Mouse (Mus musculus) regulatory T cell (primary cell): ENCODE measurements around the gene Dnajb14.
"Not testable (repeated sequence)": the region's sequence is repeated elsewhere in the genome, so short reads cannot be mapped to it uniquely, and the experiment has no call there.

Source experiments
- in situ Hi-C: fragments of 300-600 bp; cut with MboI, MseI; formaldehyde crosslinking; loops from one replicate; pipeline ENCODE4 v1.15.1; 2025; ENCODE audit warnings: high pct_unique_total_duplicates

Gene Dnajb14

DNA sequence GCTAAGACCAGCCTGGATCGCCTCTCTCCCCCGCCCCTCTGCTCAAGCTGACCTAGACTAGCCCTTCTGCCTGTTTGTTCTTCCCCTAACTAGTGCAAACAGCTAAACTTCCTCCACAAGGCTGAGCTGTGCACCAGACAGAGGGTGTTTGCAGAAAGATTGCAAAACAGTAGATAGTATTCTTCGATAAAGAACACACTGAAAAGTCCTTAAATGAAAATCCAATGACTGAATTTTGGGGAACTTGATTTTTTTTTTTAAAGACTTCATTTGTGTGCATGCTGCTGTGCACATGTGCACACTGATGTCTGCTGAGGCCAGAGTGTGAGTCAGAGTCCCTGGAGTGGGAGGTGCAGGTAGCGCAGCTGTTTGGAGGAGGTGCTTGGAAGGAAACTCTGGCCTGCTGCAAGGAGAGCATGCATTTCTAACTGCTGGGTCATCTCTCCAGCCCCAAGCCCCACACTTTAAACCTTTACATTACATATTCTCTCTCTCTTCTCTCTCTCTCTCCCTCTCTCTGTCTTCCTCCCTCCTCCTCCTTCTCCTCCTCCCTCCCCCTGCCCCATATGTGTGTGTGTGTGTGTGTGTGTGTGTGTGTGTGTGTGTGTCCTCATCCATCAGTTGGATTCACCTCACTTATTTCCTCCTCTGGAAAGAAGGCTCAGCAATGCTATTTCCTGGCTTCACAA is 84.9 kb downstream of the Dnajb14 start:
- in situ Hi-C loops: no loop called here

DNA sequence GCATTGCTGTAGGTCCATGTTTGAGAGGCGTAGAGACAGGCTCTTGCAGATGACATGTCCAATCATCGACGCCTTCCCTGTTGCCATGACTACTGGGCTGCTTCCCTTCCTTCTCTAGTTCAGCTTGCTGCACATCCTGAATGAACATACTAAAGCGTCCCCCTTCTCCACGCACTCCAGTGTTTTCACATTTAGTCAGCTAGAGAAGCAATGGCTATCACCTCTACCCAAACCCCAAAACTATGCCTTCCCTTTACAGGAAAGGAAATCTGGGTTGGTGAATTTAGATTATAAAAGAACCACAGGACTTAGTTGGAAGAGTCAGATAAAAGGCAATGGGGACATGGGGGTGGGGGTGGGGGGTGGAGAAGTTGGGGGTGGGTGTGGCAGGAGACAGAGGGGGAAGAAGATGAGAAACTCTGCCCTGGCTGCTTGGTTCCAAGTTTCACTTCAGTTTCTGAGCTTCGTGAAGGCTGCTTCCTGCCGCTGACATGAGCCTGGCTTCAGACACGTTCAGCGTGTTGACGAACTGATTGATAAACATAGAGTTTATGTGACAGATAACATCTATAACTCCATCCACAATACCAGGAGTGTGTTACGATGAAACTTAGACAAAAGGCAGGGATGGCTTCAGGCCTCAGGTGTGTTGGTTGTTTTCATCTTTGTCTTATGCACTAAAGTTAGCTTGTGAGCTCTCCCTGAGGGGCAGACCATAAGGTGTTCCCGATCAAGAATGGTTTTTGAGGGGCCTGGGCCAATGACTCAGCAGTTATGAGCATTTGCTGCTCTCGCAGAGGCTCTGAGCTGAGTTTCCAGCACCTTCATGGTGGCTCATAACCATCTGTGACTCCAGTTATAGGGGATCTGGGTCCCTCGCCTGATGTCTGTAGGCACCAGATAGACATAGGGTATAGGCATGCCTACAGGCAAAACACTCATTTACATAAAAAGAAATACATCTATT is 85.7 kb downstream of the Dnajb14 start:
- in situ Hi-C loops: no loop called here

DNA sequence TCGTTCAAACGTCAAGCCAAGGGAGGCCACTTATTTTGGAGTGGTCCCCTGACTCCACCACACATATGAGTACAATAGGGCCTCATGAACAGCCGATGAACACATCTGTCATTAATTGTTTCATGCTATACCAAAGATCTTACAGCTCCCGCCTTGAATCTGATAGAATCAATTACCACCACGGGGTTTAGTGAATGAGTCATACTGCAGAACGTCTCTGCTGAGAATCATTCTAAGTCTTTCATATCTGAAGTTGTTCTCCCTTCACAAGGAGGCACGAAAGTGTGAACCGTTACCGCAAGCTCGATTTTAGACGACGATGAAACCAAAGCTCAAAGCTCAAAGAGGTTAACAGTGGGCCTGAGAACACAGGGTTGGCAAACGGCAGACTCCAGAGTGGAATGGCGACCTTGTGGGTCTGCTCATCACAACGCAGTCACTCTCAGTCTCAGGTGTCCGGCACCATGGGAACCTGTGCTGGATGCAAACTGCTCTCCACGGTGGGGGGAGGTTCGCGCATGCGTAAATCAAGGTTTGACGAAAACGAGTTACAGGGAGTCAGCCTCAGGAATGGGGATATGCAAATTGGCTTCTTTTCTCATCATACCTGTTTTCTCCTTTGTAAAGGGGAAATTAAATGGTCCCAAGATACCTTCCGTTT is 86.9 kb downstream of the Dnajb14 start:
- in situ Hi-C loops: no loop called here

DNA sequence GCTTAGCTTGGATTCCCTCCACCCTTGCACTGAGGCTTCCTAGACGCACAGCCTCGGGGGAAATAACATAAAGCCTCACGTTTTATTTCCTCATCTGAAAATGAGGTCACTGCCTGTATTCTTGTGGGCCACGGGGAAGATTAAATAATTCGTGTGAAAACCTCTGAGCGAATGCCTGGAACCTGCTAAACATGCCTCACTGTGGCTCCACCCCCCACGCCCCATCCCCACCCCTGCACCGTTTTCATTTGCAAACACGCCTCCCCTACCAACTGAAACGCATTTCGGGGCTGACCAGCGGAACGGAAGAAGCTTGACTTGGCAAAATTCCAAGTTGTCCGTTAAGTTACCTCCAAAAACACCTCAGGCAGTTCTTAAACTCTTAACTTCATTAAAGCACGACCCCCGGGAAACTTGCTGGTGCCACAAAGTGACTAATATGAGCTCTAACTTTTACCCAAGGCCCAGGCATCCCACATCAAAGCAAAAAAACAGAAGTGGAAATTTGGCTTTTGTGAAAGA is 88.1 kb downstream of the Dnajb14 start:
- in situ Hi-C loops: no loop called here

DNA sequence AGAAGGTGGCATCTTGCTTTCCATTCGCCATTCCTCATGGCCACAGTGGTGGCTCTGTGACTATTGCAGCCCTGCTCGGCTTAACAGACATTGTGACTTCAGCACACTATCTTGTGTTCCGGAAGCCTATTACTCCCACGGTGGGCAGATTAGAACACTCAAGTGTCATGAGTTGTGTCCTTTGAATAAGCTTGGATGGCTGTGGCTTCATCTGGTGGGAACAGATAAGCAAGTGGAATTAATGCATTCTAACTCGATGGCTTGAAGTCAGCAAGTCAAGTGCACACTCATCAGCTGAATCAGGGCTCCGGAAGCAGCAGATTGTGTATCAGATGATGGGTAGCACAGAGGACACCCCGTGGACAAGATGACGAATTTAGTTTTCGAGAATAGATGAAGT is 90.4 kb downstream of the Dnajb14 start:
- in situ Hi-C loops: no loop called here

DNA sequence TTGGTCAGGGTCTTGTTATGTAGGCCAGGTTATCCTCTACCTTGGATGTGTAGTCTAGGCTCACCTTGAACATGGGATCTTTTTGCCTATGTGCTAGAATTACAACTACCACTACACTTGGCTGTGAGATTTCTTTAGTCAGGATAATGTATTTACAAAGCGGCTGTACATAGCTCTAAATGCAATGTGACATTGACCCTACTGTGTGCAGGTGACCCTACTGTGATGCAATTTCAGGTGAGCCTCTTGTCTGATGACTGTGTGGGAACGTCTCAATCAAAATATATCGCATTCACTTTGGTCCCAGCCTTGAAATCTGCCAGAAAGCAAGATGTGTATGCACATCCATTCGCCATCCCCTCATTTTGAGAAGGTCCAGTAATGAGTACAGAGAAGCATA is 90.9 kb downstream of the Dnajb14 start:
- in situ Hi-C loops: no loop called here

DNA sequence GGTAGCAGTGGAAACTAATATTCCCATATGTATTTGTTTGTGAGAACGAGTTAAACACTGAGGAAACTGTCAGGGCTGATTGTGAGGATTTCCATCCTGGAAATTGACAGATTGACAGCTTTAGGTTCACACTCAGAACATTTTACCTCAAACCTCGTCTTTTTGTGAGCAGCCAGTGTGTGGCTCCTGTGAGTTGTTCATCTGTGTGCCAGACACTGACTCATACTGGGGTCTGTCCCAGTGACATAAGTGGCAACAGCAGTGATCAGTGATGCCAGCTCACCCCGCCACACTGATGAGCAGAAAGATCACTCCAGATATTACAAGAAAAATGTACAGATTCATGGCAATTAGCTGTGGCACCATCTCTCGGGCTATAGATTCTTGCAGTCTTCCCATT is 92.0 kb downstream of the Dnajb14 start:
- in situ Hi-C loops: no loop called here

DNA sequence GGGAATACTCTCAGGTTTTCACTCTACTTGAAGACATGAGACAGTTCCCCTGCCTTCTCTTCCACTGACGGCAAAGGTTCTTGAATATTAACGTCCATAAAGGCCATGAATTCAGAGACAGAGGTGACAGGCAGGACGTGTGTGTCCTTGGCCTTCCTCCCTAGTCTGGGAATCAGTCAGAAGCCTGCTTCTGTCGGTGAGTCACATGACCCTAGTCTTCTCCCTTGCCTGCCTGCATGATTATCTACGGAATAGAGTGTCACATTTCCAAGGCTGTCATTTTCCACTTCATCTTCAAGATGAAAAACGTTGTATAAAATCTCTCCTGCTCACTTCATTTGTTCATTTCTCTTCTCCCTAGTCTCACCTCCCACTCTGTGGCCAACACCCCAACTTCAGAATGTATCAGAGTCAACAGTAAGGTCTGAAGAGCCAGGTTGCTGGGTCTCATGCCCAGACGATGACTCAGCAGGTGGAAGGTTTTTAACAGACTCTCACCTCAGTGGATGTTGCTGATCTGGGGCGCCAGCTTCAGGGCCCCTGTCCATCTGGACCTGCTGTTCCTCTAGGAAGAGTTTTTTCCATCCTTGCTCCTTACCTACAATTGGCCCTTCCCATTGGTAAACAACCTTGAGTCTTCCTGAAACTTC is 94.4 kb downstream of the Dnajb14 start:
- in situ Hi-C loops: no loop called here

DNA sequence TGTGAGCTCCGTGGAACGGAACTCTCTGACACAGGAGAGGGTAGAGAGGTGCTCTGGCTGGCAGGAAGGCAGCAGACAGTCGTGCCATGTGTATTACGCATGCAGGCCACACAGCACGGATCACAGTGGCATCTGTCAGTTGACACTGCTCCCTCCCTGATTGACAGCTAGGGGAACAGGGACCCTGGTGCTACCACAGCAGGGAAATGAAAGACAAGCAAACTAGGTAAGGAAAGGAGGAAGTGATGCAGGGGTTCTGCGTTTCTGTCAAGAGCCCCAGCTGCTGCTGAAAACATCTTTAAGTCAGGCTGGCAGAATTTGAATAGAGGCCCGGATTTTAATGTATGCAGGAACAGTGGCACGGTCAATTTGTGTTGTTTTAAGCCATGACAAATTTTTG is 96.0 kb downstream of the Dnajb14 start:
- in situ Hi-C loops: no loop called here

DNA sequence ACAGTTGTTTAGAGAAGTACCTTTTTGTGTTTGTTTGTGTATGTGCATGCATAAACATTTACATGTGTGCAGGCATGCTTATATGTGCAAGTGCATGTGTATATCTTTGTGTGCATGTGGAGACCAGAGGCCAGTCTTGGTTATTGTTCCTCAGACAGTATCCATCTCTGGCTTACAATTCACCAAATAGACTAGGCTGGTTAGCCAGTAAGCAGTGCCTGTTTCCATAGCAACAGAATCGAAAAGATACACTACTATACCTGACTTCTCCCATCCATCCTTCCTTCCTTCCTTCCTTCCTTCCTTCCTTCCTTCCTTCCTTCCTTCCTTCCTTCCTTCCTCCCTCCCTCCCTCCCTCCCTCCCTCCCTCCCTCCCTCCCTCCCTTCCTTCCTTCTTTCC is 96.5 kb downstream of the Dnajb14 start:
- in situ Hi-C loops: not testable (repeated sequence)
